Mouse (Mus musculus): ENCODE data around the gene Cdcp1. TPM values are rescaled to one million over a fixed set of nuclear protein-coding genes. Genes with fewer than 3 reads are reported as not detected.

The Cdcp1 gene
- total RNA-seq, 2 experiments from 2014 or later, result not detected

GRCm38 (mm10) chr9:123158125-123158836 lies 57.6 kb downstream of the Cdcp1 start:
- no peak for DNase-seq
- intact Hi-C loops (cut with DNase I; ENCODE audit: low total_unique reads), result loop anchor here (10.0 kb wide), 1 partner anchor 277 kb away; no protein-coding TSS in a partner anchor

GRCm38 (mm10) chr9:123157699-123158098 lies 58.1 kb downstream of the Cdcp1 start:
- DNase-seq, result peak; percentile 61
- intact Hi-C loops (cut with DNase I; ENCODE audit: low total_unique reads), result loop anchor here (10.0 kb wide), 1 partner anchor 277 kb away; no protein-coding TSS in a partner anchor

- DNase-seq, result peak; percentile 87
- intact Hi-C loops (cut with DNase I; ENCODE audit: low total_unique reads), result loop anchor here (10.0 kb wide), 1 partner anchor 278 kb away; no protein-coding TSS in a partner anchor
Measured at GRCm38 (mm10) chr9:123156910-123157361, 58.9 kb downstream of the Cdcp1 start.

GRCm38 (mm10) chr9:123153121-123153520 lies 62.7 kb downstream of the Cdcp1 start:
- DNase-seq, result peak; percentile 34

GRCm38 (mm10) chr9:123152026-123152425 lies 63.8 kb downstream of the Cdcp1 start:
- no peak for DNase-seq
- intact Hi-C loops (cut with DNase I; ENCODE audit: low total_unique reads), result loop anchor here (10.0 kb wide), 1 partner anchor 283 kb away; no protein-coding TSS in a partner anchor

More at GRCm38 (mm10) chr9:123153121-123153520, 62.7 kb downstream of the Cdcp1 start:
- intact Hi-C loops (cut with DNase I; ENCODE audit: low total_unique reads), result loop anchor here (10.0 kb wide), 1 partner anchor 282 kb away; no protein-coding TSS in a partner anchor

- DNase-seq, result peak; percentile 51
- intact Hi-C loops (cut with DNase I; ENCODE audit: low total_unique reads), result loop anchor here (10.0 kb wide), 1 partner anchor 283 kb away; no protein-coding TSS in a partner anchor
Measured at GRCm38 (mm10) chr9:123151561-123151960, 64.3 kb downstream of the Cdcp1 start.

- DNase-seq, result peak; percentile 76
- intact Hi-C loops (cut with DNase I; ENCODE audit: low total_unique reads), result loop anchor here (10.0 kb wide), 1 partner anchor 284 kb away; no protein-coding TSS in a partner anchor
Measured at GRCm38 (mm10) chr9:123150241-123151020, 65.4 kb downstream of the Cdcp1 start, which contains the start of gene Clec3b. Clec3b (plus strand) TSS chr9:123150946.

- peak; percentile 59 for DNase-seq
- intact Hi-C loops (cut with DNase I; ENCODE audit: low total_unique reads), result no loop called here
Measured at GRCm38 (mm10) chr9:123148430-123148829, 67.4 kb downstream of the Cdcp1 start.

GRCm38 (mm10) chr9:123139887-123140614 lies 75.8 kb downstream of the Cdcp1 start:
- intact Hi-C loops (cut with DNase I; ENCODE audit: low total_unique reads), result no loop called here
- DNase-seq, result no peak

- intact Hi-C loops (cut with DNase I; ENCODE audit: low total_unique reads), result no loop called here
- peak; percentile 86 for DNase-seq
Measured at GRCm38 (mm10) chr9:123138891-123139474, 76.9 kb downstream of the Cdcp1 start.

- intact Hi-C loops (cut with DNase I; ENCODE audit: low total_unique reads), result no loop called here
- DNase-seq, result no peak
Measured at GRCm38 (mm10) chr9:123136953-123137682, 78.7 kb downstream of the Cdcp1 start.

- intact Hi-C loops (cut with DNase I; ENCODE audit: low total_unique reads), result no loop called here
- no peak for DNase-seq
Measured at GRCm38 (mm10) chr9:123132994-123133393, 82.8 kb downstream of the Cdcp1 start.

GRCm38 (mm10) chr9:123127663-123128062 lies 88.2 kb downstream of the Cdcp1 start:
- DNase-seq, result no peak
- intact Hi-C loops (cut with DNase I; ENCODE audit: low total_unique reads), result no loop called here

- intact Hi-C loops (cut with DNase I; ENCODE audit: low total_unique reads), result no loop called here
Measured at GRCm38 (mm10) chr9:123124413-123124981, 91.3 kb downstream of the Cdcp1 start.

GRCm38 (mm10) chr9:123123571-123124412 lies 92.0 kb downstream of the Cdcp1 start:
- intact Hi-C loops (cut with DNase I; ENCODE audit: low total_unique reads), result no loop called here
- no peak for DNase-seq

More at GRCm38 (mm10) chr9:123124413-123124981, 91.3 kb downstream of the Cdcp1 start:
- no peak for DNase-seq

GRCm38 (mm10) chr9:123123017-123123416 lies 92.8 kb downstream of the Cdcp1 start:
- intact Hi-C loops (cut with DNase I; ENCODE audit: low total_unique reads), result no loop called here

More at GRCm38 (mm10) chr9:123123017-123123416, 92.8 kb downstream of the Cdcp1 start:
- DNase-seq, result no peak

Data from gastrocnemius, postnatal 14 days (tissue).